Mouse (Mus musculus) intestine, embryonic 15.5 days (tissue): ENCODE measurements around the gene Cgnl1. TPM values are rescaled to one million over a fixed set of nuclear protein-coding genes. Genes with fewer than 3 reads are reported as not detected.
A peak's percentile ranks its signal among the peaks of the same experiment; 100 is the strongest.

Experiments used
- ATAC-seq: fragments of 200-750 bp; cut with Nextera tagmentation; 2 replicates; pipeline ENCODE4 v1.8.0; 2017; ENCODE audit warnings: moderate TSS enrichment, moderate library complexity
- H3K27ac ChIP-seq: fragments of 300-500 bp; sonication (generic); 2 replicates; pipeline ENCODE4 v1.5.1; 2015; ENCODE audit warnings: mild to moderate bottlenecking, inconsistent platforms
- H3K27me3 ChIP-seq: fragments of 300-500 bp; sonication (generic); replicated peaks from 2 replicates; pipeline ENCODE4 v1.6.1; 2015; ENCODE audit warnings: inconsistent platforms
- H3K36me3 ChIP-seq: fragments of 300-500 bp; sonication (generic); 2 replicates; pipeline ENCODE4 v1.6.1; 2015; ENCODE audit warnings: inconsistent platforms
- H3K4me1 ChIP-seq: fragments of 300-500 bp; sonication (generic); replicated peaks from 2 replicates; pipeline ENCODE4 v1.6.1; 2015; ENCODE audit warnings: inconsistent platforms
- H3K4me2 ChIP-seq: fragments of 300-500 bp; sonication (generic); replicated peaks from 2 replicates; pipeline ENCODE4 v1.6.1; 2015; ENCODE audit warnings: mild to moderate bottlenecking, inconsistent platforms
- H3K4me3 ChIP-seq: fragments of 300-500 bp; sonication (generic); replicated peaks from 2 replicates; pipeline ENCODE4 v1.5.1; 2015; ENCODE audit warnings: inconsistent platforms
- H3K9ac ChIP-seq: fragments of 300-500 bp; sonication (generic); 2 replicates; pipeline ENCODE4 v1.6.1; 2015; ENCODE audit warnings: inconsistent platforms
- H3K9me3 ChIP-seq: fragments of 300-500 bp; sonication (generic); 2 replicates; pipeline ENCODE4 v1.6.1; 2016; ENCODE audit warnings: inconsistent platforms
- WGBS: fragments of 180-500 bp; shearing (Covaris S2); methylation state at CpG from one replicate; pipeline ENCODE4 v1.1.7; 2015; 5-methylcytosine and 5-hydroxymethylcytosine counted together
- polyA plus RNA-seq: library from polyadenylated mRNA; unstranded; fragments of >200 nt; fragmentation: Nextera tagmentation; extraction: Ambion mirVana; gene quantifications from 2 replicates; pipeline ENCODE4 v1.2.1, GENCODE M21; 2015

Cgnl1 gene
- polyA plus RNA-seq, 1 experiment from 2014 or later: 9.0 TPM

GRCm38 (mm10) chr9:71804116-71804515, 32.7 kb upstream of the Cgnl1 start:
- H3K4me3 ChIP-seq: no peak overlapping the region
- no peaks in the 10 kb centered on the region; the same call in 1 of the 2 replicates for H3K27me3 ChIP-seq
- H3K4me2 ChIP-seq: no peak overlapping the region
- no peaks in the 10 kb centered on the region for H3K9me3 ChIP-seq
- no peaks in the 10 kb centered on the region for H3K36me3 ChIP-seq
- no peak overlapping the region for H3K27ac ChIP-seq
- ATAC-seq: no peak
- H3K9ac ChIP-seq: no peak overlapping the region
- WGBS: 35% methylated on average over 6 of the region's 6 CpGs
- H3K4me1 ChIP-seq: 0 out of 2 replicates have a peak, but pooled peaks cover 4% of the 10 kb centered on the region

- Histone ChIP-seq H3K4me1 (no peaks in the 10 kb centered on the region), H3K9ac (no peak overlapping the region), H3K36me3 (no peaks in the 10 kb centered on the region), H3K9me3 (no peaks in the 10 kb centered on the region), H3K4me3 (no peak overlapping the region), H3K27ac (no peak overlapping the region), H3K27me3 (no peaks in the 10 kb centered on the region; the same call in 1 of the 2 replicates), H3K4me2 (no peak overlapping the region)
- WGBS: 43% methylated on average over 7 of the region's 7 CpGs
- ATAC-seq: no peak
Measured at GRCm38 (mm10) chr9:71803281-71803680, 31.9 kb upstream of the Cgnl1 start.

GRCm38 (mm10) chr9:71799598-71799997, 28.2 kb upstream of the Cgnl1 start:
- H3K27me3 ChIP-seq: no peaks in the 10 kb centered on the region; the same call in 1 of the 2 replicates
- no peak overlapping the region for H3K27ac ChIP-seq
- no peak overlapping the region for H3K9ac ChIP-seq
- no peak overlapping the region for H3K4me2 ChIP-seq
- no peaks in the 10 kb centered on the region for H3K4me1 ChIP-seq
- no peak for ATAC-seq
- H3K9me3 ChIP-seq: no peaks in the 10 kb centered on the region
- WGBS: 83% methylated on average over 5 of the region's 5 CpGs
- H3K4me3 ChIP-seq: no peak overlapping the region
- no peaks in the 10 kb centered on the region for H3K36me3 ChIP-seq

GRCm38 (mm10) chr9:71798176-71798575, 26.8 kb upstream of the Cgnl1 start:
- no peak for ATAC-seq
- no peaks in the 10 kb centered on the region for H3K4me1 ChIP-seq
- H3K36me3 ChIP-seq: no peaks in the 10 kb centered on the region
- 74% methylated on average over 5 of the region's 5 CpGs for WGBS
- H3K9ac ChIP-seq: no peak overlapping the region
- H3K4me3 ChIP-seq: no peak overlapping the region
- H3K9me3 ChIP-seq: no peaks in the 10 kb centered on the region
- H3K27me3 ChIP-seq: no peaks in the 10 kb centered on the region; the same call in 1 of the 2 replicates
- no peak overlapping the region for H3K4me2 ChIP-seq
- no peak overlapping the region for H3K27ac ChIP-seq

GRCm38 (mm10) chr9:71777404-71777803, 6.0 kb upstream of the Cgnl1 start:
- Histone ChIP-seq H3K9ac (no peak overlapping the region), H3K4me2 (no peak overlapping the region), H3K4me1 (no peaks in the 10 kb centered on the region), H3K4me3 (no peak overlapping the region), H3K36me3 (no peaks in the 10 kb centered on the region), H3K27me3 (no peaks in the 10 kb centered on the region), H3K9me3 (no peaks in the 10 kb centered on the region), H3K27ac (no peak overlapping the region)
- WGBS: 98% methylated on average over 3 of the region's 3 CpGs
- no peak for ATAC-seq

- no peak overlapping the region for H3K9ac ChIP-seq
- no peaks in the 10 kb centered on the region for H3K36me3 ChIP-seq
- H3K4me2 ChIP-seq: no peak overlapping the region
- no peaks in the 10 kb centered on the region for H3K27me3 ChIP-seq
- no peaks in the 10 kb centered on the region for H3K9me3 ChIP-seq
- H3K4me3 ChIP-seq: no peak overlapping the region
- ATAC-seq: no peak
- WGBS: 69% methylated on average over 3 of the region's 3 CpGs
- no peaks in the 10 kb centered on the region for H3K4me1 ChIP-seq
- H3K27ac ChIP-seq: no peak overlapping the region
Measured at GRCm38 (mm10) chr9:71776337-71776736, 4.9 kb upstream of the Cgnl1 start.

GRCm38 (mm10) chr9:71773563-71773962, 2.2 kb upstream of the Cgnl1 start:
- Histone ChIP-seq H3K27me3 (no peaks in the 10 kb centered on the region), H3K27ac (no peak overlapping the region), H3K4me1 (peaks cover 12% of the 10 kb centered on the region), H3K9ac (no peak overlapping the region), H3K4me2 (no peak overlapping the region), H3K36me3 (no peaks in the 10 kb centered on the region), H3K9me3 (no peaks in the 10 kb centered on the region), H3K4me3 (no peak overlapping the region)
- no peak for ATAC-seq
- 62% methylated on average over 9 of the region's 9 CpGs for WGBS

GRCm38 (mm10) chr9:71772338-71772737, 936 bp upstream of the Cgnl1 start:
- Histone ChIP-seq H3K27ac (no peak overlapping the region), H3K4me2 (no peak overlapping the region), H3K9me3 (no peaks in the 10 kb centered on the region), H3K4me3 (no peak overlapping the region), H3K27me3 (no peaks in the 10 kb centered on the region), H3K36me3 (no peaks in the 10 kb centered on the region), H3K9ac (no peak overlapping the region), H3K4me1 (peaks cover 12% of the 10 kb centered on the region)
- 66% methylated on average over 5 of the region's 5 CpGs for WGBS
- no peak for ATAC-seq

GRCm38 (mm10) chr9:71770484-71770883, 918 bp downstream of the Cgnl1 start:
- Histone ChIP-seq H3K36me3 (no peaks in the 10 kb centered on the region), H3K4me1 (peaks cover 12% of the 10 kb centered on the region), H3K27ac (no peak overlapping the region), H3K9me3 (no peaks in the 10 kb centered on the region), H3K4me2 (peak overlapping the region; percentile 92), H3K27me3 (no peaks in the 10 kb centered on the region), H3K9ac (peak overlapping the region; percentile 84; the same call in 1 of the 2 replicates), H3K4me3 (peak overlapping the region; percentile 78)
- no peak for ATAC-seq
- 4% methylated on average over 10 of the region's 10 CpGs for whole genome bisulfite sequencing

GRCm38 (mm10) chr9:71769701-71770100, 1.7 kb downstream of the Cgnl1 start:
- no peak overlapping the region for H3K27ac ChIP-seq
- no peak for ATAC-seq
- no peaks in the 10 kb centered on the region for H3K27me3 ChIP-seq
- no peaks in the 10 kb centered on the region for H3K9me3 ChIP-seq
- H3K4me2 ChIP-seq: peak overlapping the region; percentile 92; the same call in 1 of the 2 replicates
- WGBS: 31% methylated on average over 9 of the region's 9 CpGs
- H3K4me3 ChIP-seq: peak overlapping the region; percentile 78; the same call in 1 of the 2 replicates
- H3K9ac ChIP-seq: no peak overlapping the region
- H3K36me3 ChIP-seq: no peaks in the 10 kb centered on the region
- H3K4me1 ChIP-seq: peaks cover 13% of the 10 kb centered on the region

GRCm38 (mm10) chr9:71768119-71768518, 3.3 kb downstream of the Cgnl1 start:
- ATAC-seq: no peak
- H3K4me3 ChIP-seq: no peak overlapping the region
- no peaks in the 10 kb centered on the region for H3K27me3 ChIP-seq
- peaks cover 16% of the 10 kb centered on the region for H3K4me1 ChIP-seq
- H3K4me2 ChIP-seq: no peak overlapping the region
- no peak overlapping the region for H3K9ac ChIP-seq
- no peaks in the 10 kb centered on the region for H3K9me3 ChIP-seq
- H3K27ac ChIP-seq: no peak overlapping the region
- no peaks in the 10 kb centered on the region for H3K36me3 ChIP-seq
- WGBS: 94% methylated on average over 1 of the region's 1 CpGs

GRCm38 (mm10) chr9:71766902-71767301, 4.5 kb downstream of the Cgnl1 start:
- Histone ChIP-seq H3K36me3 (no peaks in the 10 kb centered on the region), H3K9me3 (no peaks in the 10 kb centered on the region), H3K4me2 (no peak overlapping the region), H3K4me3 (no peak overlapping the region), H3K9ac (no peak overlapping the region), H3K27ac (no peak overlapping the region), H3K27me3 (no peaks in the 10 kb centered on the region), H3K4me1 (peaks cover 16% of the 10 kb centered on the region)
- WGBS: 75% methylated on average over 2 of the region's 2 CpGs
- ATAC-seq: no peak

- no peak for ATAC-seq
- no peak overlapping the region for H3K27ac ChIP-seq
- no peak overlapping the region for H3K9ac ChIP-seq
- H3K27me3 ChIP-seq: no peaks in the 10 kb centered on the region
- no peak overlapping the region for H3K4me2 ChIP-seq
- no peaks in the 10 kb centered on the region for H3K36me3 ChIP-seq
- H3K9me3 ChIP-seq: no peaks in the 10 kb centered on the region
- H3K4me3 ChIP-seq: no peak overlapping the region
- WGBS: 81% methylated on average over 8 of the region's 8 CpGs
- H3K4me1 ChIP-seq: peaks cover 16% of the 10 kb centered on the region
Measured at GRCm38 (mm10) chr9:71766306-71766705, 5.1 kb downstream of the Cgnl1 start.
